Mouse (Mus musculus): ENCODE data around the gene Ski. TPM values are rescaled to one million over a fixed set of nuclear protein-coding genes. Genes with fewer than 3 reads are reported as not detected.
A peak's percentile ranks its signal among the peaks of the same experiment; 100 is the strongest.

The Ski gene
- polyA plus RNA-seq, 1 experiment from 2014 or later, result 16.6 TPM

- no peaks in the 10 kb centered on the region for H3K27me3 ChIP-seq (replicated peaks)
- peaks cover 40% of the 10 kb centered on the region for H3K4me1 ChIP-seq
- H3K4me2 ChIP-seq, result no peak overlapping the region
- WGBS, result 55% methylated on average over 4 of the region's 4 CpGs
- no peak for ATAC-seq (ENCODE audit: insufficient read depth, low FRiP score, low read depth)
- no peaks in the 10 kb centered on the region for H3K9me3 ChIP-seq
- no peak overlapping the region for H3K27ac ChIP-seq
- H3K36me3 ChIP-seq, result peaks cover 11% of the 10 kb centered on the region
- H3K9ac ChIP-seq, result no peak overlapping the region
- H3K4me3 ChIP-seq (replicated peaks), result no peak overlapping the region
Measured at GRCm38 (mm10) chr4:155151845-155152244, 70.5 kb downstream of the Ski start.

GRCm38 (mm10) chr4:155151221-155151788 lies 71.1 kb downstream of the Ski start:
- Histone ChIP-seq H3K9me3 (no peaks in the 10 kb centered on the region), H3K4me1 (peaks cover 42% of the 10 kb centered on the region), H3K4me2 (peak overlapping the region; percentile 93), H3K27me3 (replicated peaks) (no peaks in the 10 kb centered on the region), H3K9ac (no peak overlapping the region), H3K36me3 (peaks cover 6% of the 10 kb centered on the region), H3K4me3 (replicated peaks) (peak overlapping the region; percentile 54), H3K27ac (peak overlapping the region; percentile 96)
- no peak for ATAC-seq (ENCODE audit: insufficient read depth, low FRiP score, low read depth)
- WGBS, result 42% methylated on average over 12 of the region's 12 CpGs

GRCm38 (mm10) chr4:155150276-155151113 lies 71.9 kb downstream of the Ski start:
- Histone ChIP-seq H3K9me3 (no peaks in the 10 kb centered on the region), H3K27me3 (replicated peaks) (no peaks in the 10 kb centered on the region), H3K4me1 (peaks cover 48% of the 10 kb centered on the region), H3K4me2 (peak overlapping the region; percentile 93), H3K9ac (peak overlapping the region; percentile 65), H3K36me3 (0 out of 2 replicates have a peak, but pooled peaks cover 2% of the 10 kb centered on the region), H3K4me3 (replicated peaks) (peak overlapping the region; percentile 54), H3K27ac (peak overlapping the region; percentile 96)
- peak; percentile 83 for ATAC-seq (ENCODE audit: insufficient read depth, low FRiP score, low read depth)
- WGBS, result 4% methylated on average over 60 of the region's 73 CpGs

- no peaks in the 10 kb centered on the region for H3K36me3 ChIP-seq
- peaks cover 50% of the 10 kb centered on the region for H3K4me1 ChIP-seq
- ATAC-seq (ENCODE audit: insufficient read depth, low FRiP score, low read depth), result no peak
- H3K27me3 ChIP-seq (replicated peaks), result no peaks in the 10 kb centered on the region
- H3K9me3 ChIP-seq, result no peaks in the 10 kb centered on the region
- H3K27ac ChIP-seq, result peak overlapping the region; percentile 96
- 51% methylated on average over 6 of the region's 6 CpGs for WGBS
- H3K4me3 ChIP-seq (replicated peaks), result 0 out of 2 replicates have a peak overlapping the region, but pooled peaks have one; percentile 54
- H3K9ac ChIP-seq, result 0 out of 2 replicates have a peak overlapping the region, but pooled peaks have one; percentile 65
- peak overlapping the region; percentile 93 for H3K4me2 ChIP-seq
Measured at GRCm38 (mm10) chr4:155149941-155150275, 72.5 kb downstream of the Ski start.

GRCm38 (mm10) chr4:155148910-155149698 lies 73.3 kb downstream of the Ski start:
- Histone ChIP-seq H3K9ac (no peak overlapping the region), H3K4me1 (peaks cover 54% of the 10 kb centered on the region), H3K4me2 (0 out of 2 replicates have a peak overlapping the region, but pooled peaks have one; percentile 6), H3K9me3 (no peaks in the 10 kb centered on the region), H3K27me3 (replicated peaks) (no peaks in the 10 kb centered on the region), H3K27ac (peak overlapping the region; percentile 96), H3K4me3 (replicated peaks) (no peak overlapping the region), H3K36me3 (no peaks in the 10 kb centered on the region)
- ATAC-seq (ENCODE audit: insufficient read depth, low FRiP score, low read depth), result peak; percentile 75
- WGBS, result 45% methylated on average over 8 of the region's 8 CpGs

GRCm38 (mm10) chr4:155148453-155148852 lies 73.9 kb downstream of the Ski start:
- no peak overlapping the region for H3K9ac ChIP-seq
- 0 out of 2 replicates have a peak overlapping the region, but pooled peaks have one; percentile 6 for H3K4me2 ChIP-seq
- peaks cover 61% of the 10 kb centered on the region for H3K4me1 ChIP-seq
- no peak overlapping the region for H3K4me3 ChIP-seq (replicated peaks)
- ATAC-seq (ENCODE audit: insufficient read depth, low FRiP score, low read depth), result no peak
- peak overlapping the region; percentile 96 for H3K27ac ChIP-seq
- WGBS, result 56% methylated on average over 4 of the region's 4 CpGs
- H3K36me3 ChIP-seq, result no peaks in the 10 kb centered on the region
- no peaks in the 10 kb centered on the region for H3K27me3 ChIP-seq (replicated peaks)
- no peaks in the 10 kb centered on the region for H3K9me3 ChIP-seq

- H3K4me3 ChIP-seq (replicated peaks), result no peak overlapping the region
- no peaks in the 10 kb centered on the region for H3K9me3 ChIP-seq
- H3K36me3 ChIP-seq, result no peaks in the 10 kb centered on the region
- ATAC-seq (ENCODE audit: insufficient read depth, low FRiP score, low read depth), result no peak
- no peak overlapping the region for H3K4me2 ChIP-seq
- no peaks in the 10 kb centered on the region for H3K27me3 ChIP-seq (replicated peaks)
- WGBS, result 53% methylated on average over 14 of the region's 14 CpGs
- peaks cover 53% of the 10 kb centered on the region for H3K4me1 ChIP-seq
- no peak overlapping the region for H3K9ac ChIP-seq
- H3K27ac ChIP-seq, result peak overlapping the region; percentile 61
Measured at GRCm38 (mm10) chr4:155146107-155146823, 76.1 kb downstream of the Ski start.

- Histone ChIP-seq H3K27ac (peak overlapping the region; percentile 95), H3K36me3 (no peaks in the 10 kb centered on the region), H3K4me3 (replicated peaks) (no peak overlapping the region), H3K4me1 (peaks cover 49% of the 10 kb centered on the region), H3K27me3 (replicated peaks) (no peaks in the 10 kb centered on the region), H3K9me3 (no peaks in the 10 kb centered on the region), H3K9ac (no peak overlapping the region), H3K4me2 (no peak overlapping the region)
- WGBS, result 46% methylated on average over 4 of the region's 4 CpGs
- no peak for ATAC-seq (ENCODE audit: insufficient read depth, low FRiP score, low read depth)
Measured at GRCm38 (mm10) chr4:155144548-155145180, 77.7 kb downstream of the Ski start.

GRCm38 (mm10) chr4:155143871-155144502 lies 78.4 kb downstream of the Ski start:
- peak; percentile 22; the same call in 1 of the 2 replicates for ATAC-seq (ENCODE audit: insufficient read depth, low FRiP score, low read depth)
- 30% methylated on average over 12 of the region's 12 CpGs for WGBS
- H3K4me2 ChIP-seq, result 0 out of 2 replicates have a peak overlapping the region, but pooled peaks have one; percentile 8

GRCm38 (mm10) chr4:155143411-155143810 lies 79.0 kb downstream of the Ski start:
- Histone ChIP-seq H3K27ac (peak overlapping the region; percentile 95), H3K4me1 (peaks cover 45% of the 10 kb centered on the region), H3K27me3 (replicated peaks) (no peaks in the 10 kb centered on the region), H3K36me3 (no peaks in the 10 kb centered on the region), H3K9me3 (no peaks in the 10 kb centered on the region), H3K4me3 (replicated peaks) (no peak overlapping the region), H3K4me2 (no peak overlapping the region), H3K9ac (no peak overlapping the region)
- WGBS, result 68% methylated on average over 2 of the region's 2 CpGs
- no peak for ATAC-seq (ENCODE audit: insufficient read depth, low FRiP score, low read depth)

More at GRCm38 (mm10) chr4:155143871-155144502, 78.4 kb downstream of the Ski start:
- Histone ChIP-seq H3K36me3 (no peaks in the 10 kb centered on the region), H3K9me3 (no peaks in the 10 kb centered on the region), H3K9ac (peak overlapping the region; percentile 29; the same call in 1 of the 2 replicates), H3K27me3 (replicated peaks) (no peaks in the 10 kb centered on the region), H3K4me3 (replicated peaks) (no peak overlapping the region), H3K4me1 (peaks cover 48% of the 10 kb centered on the region), H3K27ac (peak overlapping the region; percentile 95)
